Mouse (Mus musculus): ENCODE measurements around the gene Arhgef7. TPM values are rescaled to one million over a fixed set of nuclear protein-coding genes. Genes with fewer than 3 reads are reported as not detected.

The Arhgef7 gene
- polyA plus RNA-seq, 1 experiment, result 353 TPM

DNA sequence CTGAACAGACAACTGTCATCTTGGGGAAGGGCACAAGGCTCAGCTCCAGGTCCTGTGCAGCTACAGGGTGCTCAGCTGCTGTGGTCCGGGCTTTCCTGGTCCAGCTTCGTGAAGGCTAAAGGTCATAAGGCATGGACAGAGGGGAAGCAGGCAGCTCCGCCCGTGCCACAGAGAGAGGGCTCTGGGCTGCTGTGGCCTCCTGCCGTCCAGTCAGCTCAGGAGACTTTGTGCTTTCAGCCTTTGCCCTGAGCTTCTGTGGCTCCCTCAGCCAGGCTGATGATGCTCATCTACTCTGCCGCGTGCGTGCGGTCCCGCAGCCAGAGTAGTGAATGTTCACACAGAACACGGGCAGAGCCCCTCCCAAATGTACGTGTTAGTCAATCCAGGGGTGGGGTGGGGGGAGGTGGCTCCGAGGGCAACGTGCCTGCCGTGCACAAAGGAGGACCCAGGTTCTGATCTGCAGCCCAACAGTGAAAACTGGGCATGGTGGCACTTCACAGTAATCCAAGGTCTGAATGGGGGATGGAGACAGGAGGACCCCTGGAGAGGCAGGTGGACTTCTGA lies 8.2 kb downstream of the Arhgef7 start:
- TF ChIP-seq POLR2A (IDR thresholded peaks at IDR 0.05; ENCODE audit: insufficient read depth, low read depth, low read length) (no peak), CTCF (IDR thresholded peaks at IDR 0.05; ENCODE audit: insufficient read depth, low read depth, low read length) (no peak)
- Histone ChIP-seq H3K27ac (ENCODE audit: insufficient read depth, low read depth, low read length) (no peak overlapping the region), H3K4me3 (ENCODE audit: insufficient read depth, low read depth, low read length) (no peak overlapping the region), H3K4me1 (ENCODE audit: control insufficient read depth, insufficient read depth, low read length) (peaks cover 20% of the 10 kb centered on the region)
- 79% methylated on average over 15 of the region's 15 CpGs for WGBS

DNA sequence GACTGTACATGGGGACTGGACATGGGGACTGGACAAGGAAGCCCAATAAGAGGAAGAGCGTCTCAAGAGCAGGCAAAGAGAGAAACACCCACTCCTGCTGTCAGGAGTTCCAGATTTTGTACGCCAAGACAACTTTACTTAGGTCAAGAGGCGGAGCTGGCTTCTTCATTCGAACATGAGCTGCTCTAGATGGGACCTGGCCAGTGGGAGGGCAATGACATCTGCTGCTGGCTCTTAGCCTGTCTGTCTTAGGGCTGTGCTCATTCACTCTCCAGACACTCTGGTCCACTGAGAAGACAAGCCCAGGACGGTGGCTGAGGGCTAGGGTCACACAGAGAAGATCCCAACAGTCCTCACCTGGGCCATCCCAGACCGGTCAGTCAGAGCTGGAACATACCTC lies 9.6 kb downstream of the Arhgef7 start:
- H3K4me1 ChIP-seq (ENCODE audit: control insufficient read depth, insufficient read depth, low read length), result peaks cover 25% of the 10 kb centered on the region
- no peak overlapping the region for H3K4me3 ChIP-seq (ENCODE audit: insufficient read depth, low read depth, low read length)
- no peak for TF ChIP-seq CTCF (IDR thresholded peaks at IDR 0.05; ENCODE audit: insufficient read depth, low read depth, low read length)
- no peak for TF ChIP-seq POLR2A (IDR thresholded peaks at IDR 0.05; ENCODE audit: insufficient read depth, low read depth, low read length)
- H3K27ac ChIP-seq (ENCODE audit: insufficient read depth, low read depth, low read length), result no peak overlapping the region
- 67% methylated on average over 6 of the region's 6 CpGs for WGBS

DNA sequence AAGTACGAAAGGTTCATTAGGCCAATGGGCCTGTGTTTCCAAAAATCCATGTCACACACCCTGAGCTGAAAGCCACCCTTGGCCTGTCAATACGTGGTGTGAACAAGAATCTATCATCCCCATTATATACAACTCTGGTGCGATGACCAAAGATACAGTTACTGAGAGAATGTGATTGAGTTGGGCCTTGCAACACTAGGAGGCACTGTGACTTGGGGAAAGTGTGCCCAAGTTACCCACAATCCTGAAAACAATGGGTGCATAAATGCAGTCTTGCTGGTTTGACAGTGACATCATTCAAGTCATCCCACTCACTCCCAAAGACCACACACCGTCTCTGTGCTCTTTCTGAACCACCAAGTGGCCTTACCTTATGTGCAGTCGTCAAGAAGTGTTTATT lies 11.6 kb downstream of the Arhgef7 start:
- TF ChIP-seq CTCF (IDR thresholded peaks at IDR 0.05; ENCODE audit: insufficient read depth, low read depth, low read length) (no peak), POLR2A (IDR thresholded peaks at IDR 0.05; ENCODE audit: insufficient read depth, low read depth, low read length) (no peak)
- Histone ChIP-seq H3K4me1 (ENCODE audit: control insufficient read depth, insufficient read depth, low read length) (peaks cover 24% of the 10 kb centered on the region), H3K4me3 (ENCODE audit: insufficient read depth, low read depth, low read length) (no peak overlapping the region), H3K27ac (ENCODE audit: insufficient read depth, low read depth, low read length) (no peak overlapping the region)
- 88% methylated on average over 5 of the region's 5 CpGs for WGBS

DNA sequence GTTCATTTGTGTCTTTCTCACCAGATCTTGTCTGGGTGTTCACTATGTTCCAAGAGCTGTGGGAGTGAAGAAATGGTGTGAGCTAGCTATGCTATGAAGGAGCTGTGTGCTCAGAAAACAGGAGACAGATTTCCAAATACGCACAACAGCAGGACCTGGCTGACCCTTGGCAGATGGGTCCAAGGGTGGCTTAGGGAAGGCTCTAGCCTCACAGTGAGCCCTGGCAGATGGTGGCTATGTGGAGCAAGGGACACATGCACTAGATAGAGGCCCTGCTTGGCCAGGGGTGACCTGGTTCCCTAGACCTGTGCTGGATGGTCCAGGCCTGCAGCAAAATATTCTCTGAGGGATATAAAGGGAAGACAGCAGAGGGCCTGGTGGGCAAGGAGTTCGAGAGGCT lies 13.3 kb downstream of the Arhgef7 start:
- Histone ChIP-seq H3K27ac (ENCODE audit: insufficient read depth, low read depth, low read length) (no peak overlapping the region), H3K4me3 (ENCODE audit: insufficient read depth, low read depth, low read length) (no peak overlapping the region), H3K4me1 (ENCODE audit: control insufficient read depth, insufficient read depth, low read length) (peaks cover 9% of the 10 kb centered on the region)
- WGBS, result 96% methylated on average over 2 of the region's 2 CpGs
- no peak for TF ChIP-seq CTCF (IDR thresholded peaks at IDR 0.05; ENCODE audit: insufficient read depth, low read depth, low read length)
- TF ChIP-seq POLR2A (IDR thresholded peaks at IDR 0.05; ENCODE audit: insufficient read depth, low read depth, low read length), result no peak

DNA sequence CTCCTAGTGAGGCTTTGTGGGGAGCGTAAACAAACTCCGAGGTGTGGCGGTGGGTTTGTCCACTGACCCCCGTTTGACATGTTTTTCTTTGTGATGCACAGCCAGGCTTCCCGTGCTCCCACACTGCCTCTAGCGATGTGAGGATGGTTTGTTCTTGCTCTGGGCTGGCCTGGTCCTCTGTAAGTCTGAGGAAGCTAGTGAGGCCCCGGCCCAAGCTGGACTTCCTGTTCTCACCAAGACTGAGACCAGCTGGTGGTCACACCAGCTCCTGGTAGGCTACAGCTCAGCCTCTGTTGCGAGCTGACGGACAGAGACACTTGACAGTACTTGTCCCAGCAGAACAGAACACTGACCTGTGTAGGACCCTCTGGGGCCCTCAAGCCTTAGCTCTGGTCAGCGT lies 16.1 kb downstream of the Arhgef7 start:
- no peak overlapping the region for H3K4me3 ChIP-seq (ENCODE audit: insufficient read depth, low read depth, low read length)
- peaks cover 10% of the 10 kb centered on the region for H3K4me1 ChIP-seq (ENCODE audit: control insufficient read depth, insufficient read depth, low read length)
- 74% methylated on average over 10 of the region's 10 CpGs for whole genome bisulfite sequencing
- TF ChIP-seq CTCF (IDR thresholded peaks at IDR 0.05; ENCODE audit: insufficient read depth, low read depth, low read length) (no peak), POLR2A (IDR thresholded peaks at IDR 0.05; ENCODE audit: insufficient read depth, low read depth, low read length) (no peak)
- H3K27ac ChIP-seq (ENCODE audit: insufficient read depth, low read depth, low read length), result no peak overlapping the region

DNA sequence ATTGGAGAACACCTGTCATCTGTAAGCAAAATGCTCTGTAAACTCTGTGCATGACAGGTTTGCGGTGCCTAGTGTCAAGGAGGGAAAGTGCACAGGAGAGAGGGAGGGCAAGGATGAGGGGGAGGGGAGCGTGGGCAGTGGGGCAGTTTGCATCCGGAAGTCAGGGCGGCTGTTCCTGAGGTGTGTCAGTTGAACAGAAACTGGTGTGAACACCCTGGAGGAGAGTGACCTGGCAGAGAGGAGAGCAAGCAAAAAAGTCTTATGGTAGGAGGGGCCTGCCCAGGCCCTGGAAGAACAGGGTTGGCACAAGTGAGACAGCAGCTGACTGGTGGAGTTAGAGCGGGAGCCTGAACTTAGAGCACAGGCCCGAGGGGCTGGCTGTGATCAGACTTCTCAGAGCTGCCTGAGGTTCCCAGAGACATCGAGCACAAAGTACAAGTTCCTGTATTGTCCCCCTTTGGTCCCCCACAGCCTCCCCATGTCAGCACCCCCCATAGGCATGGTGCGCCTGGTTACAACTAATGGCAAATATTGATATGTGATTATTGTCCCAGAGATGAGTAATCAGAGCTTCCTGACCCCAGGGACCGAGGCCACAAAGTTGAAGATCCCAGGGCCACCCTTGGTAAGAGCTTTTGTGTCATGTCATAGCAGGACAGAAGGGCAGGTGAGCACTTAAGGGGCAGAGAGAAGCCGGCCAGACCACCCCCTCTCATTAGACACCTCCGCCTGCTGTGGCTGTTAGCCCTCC lies 19.5 kb downstream of the Arhgef7 start:
- TF ChIP-seq CTCF (IDR thresholded peaks at IDR 0.05; ENCODE audit: insufficient read depth, low read depth, low read length) (no peak), POLR2A (IDR thresholded peaks at IDR 0.05; ENCODE audit: insufficient read depth, low read depth, low read length) (no peak)
- WGBS, result 84% methylated on average over 11 of the region's 11 CpGs
- Histone ChIP-seq H3K4me3 (ENCODE audit: insufficient read depth, low read depth, low read length) (no peak overlapping the region), H3K4me1 (ENCODE audit: control insufficient read depth, insufficient read depth, low read length) (peaks cover 6% of the 10 kb centered on the region), H3K27ac (ENCODE audit: insufficient read depth, low read depth, low read length) (no peak overlapping the region)

DNA sequence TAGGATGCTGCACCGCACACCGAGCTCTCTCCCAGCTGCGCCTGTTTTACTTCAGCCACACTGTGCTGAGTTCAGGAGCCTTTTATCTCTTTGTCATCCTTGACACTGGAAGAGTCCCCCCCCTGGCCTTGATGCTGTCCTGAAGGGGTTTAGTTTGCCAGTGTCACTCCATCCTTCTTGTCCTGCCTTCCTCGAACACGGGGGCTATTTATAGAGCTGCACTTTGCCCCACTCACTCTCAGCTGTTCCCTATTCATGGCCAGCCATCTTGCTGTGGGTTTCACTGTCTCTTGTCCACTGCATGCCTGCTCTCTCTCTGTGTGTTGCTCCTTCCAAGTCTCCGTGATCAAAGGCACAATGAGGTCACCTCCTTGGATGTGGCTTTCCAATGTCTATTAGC lies 22.0 kb downstream of the Arhgef7 start:
- WGBS, result 49% methylated on average over 6 of the region's 6 CpGs
- H3K4me1 ChIP-seq (ENCODE audit: control insufficient read depth, insufficient read depth, low read length), result peaks cover 6% of the 10 kb centered on the region
- H3K27ac ChIP-seq (ENCODE audit: insufficient read depth, low read depth, low read length), result no peak overlapping the region
- TF ChIP-seq POLR2A (IDR thresholded peaks at IDR 0.05; ENCODE audit: insufficient read depth, low read depth, low read length) (no peak), CTCF (IDR thresholded peaks at IDR 0.05; ENCODE audit: insufficient read depth, low read depth, low read length) (no peak)
- no peak overlapping the region for H3K4me3 ChIP-seq (ENCODE audit: insufficient read depth, low read depth, low read length)

DNA sequence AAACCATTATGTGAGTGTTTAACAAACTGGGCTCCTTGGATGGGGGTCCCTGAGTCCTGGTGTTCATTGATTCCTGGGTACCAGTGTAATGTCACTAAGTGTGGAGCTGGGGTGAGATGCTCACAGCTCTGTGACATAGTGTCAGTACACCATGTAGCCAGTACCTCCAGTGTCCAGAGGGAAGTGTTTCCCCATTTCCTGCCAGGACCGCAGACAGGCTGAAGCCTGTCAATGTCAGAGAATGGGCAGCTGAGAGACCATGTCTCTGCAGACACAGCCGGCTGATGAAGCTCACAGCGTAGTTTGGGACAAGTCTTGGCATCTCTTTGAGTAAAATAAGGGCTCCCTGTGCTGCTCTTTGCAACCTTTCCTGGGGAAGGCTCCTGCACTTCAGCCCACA lies 24.8 kb downstream of the Arhgef7 start:
- 80% methylated on average over 3 of the region's 3 CpGs for WGBS
- H3K4me1 ChIP-seq (ENCODE audit: control insufficient read depth, insufficient read depth, low read length), result peaks cover 3% of the 10 kb centered on the region; the same call in 1 of the 2 replicates
- TF ChIP-seq POLR2A (IDR thresholded peaks at IDR 0.05; ENCODE audit: insufficient read depth, low read depth, low read length), result no peak
- no peak for TF ChIP-seq CTCF (IDR thresholded peaks at IDR 0.05; ENCODE audit: insufficient read depth, low read depth, low read length)
- H3K27ac ChIP-seq (ENCODE audit: insufficient read depth, low read depth, low read length), result no peak overlapping the region
- no peak overlapping the region for H3K4me3 ChIP-seq (ENCODE audit: insufficient read depth, low read depth, low read length)

DNA sequence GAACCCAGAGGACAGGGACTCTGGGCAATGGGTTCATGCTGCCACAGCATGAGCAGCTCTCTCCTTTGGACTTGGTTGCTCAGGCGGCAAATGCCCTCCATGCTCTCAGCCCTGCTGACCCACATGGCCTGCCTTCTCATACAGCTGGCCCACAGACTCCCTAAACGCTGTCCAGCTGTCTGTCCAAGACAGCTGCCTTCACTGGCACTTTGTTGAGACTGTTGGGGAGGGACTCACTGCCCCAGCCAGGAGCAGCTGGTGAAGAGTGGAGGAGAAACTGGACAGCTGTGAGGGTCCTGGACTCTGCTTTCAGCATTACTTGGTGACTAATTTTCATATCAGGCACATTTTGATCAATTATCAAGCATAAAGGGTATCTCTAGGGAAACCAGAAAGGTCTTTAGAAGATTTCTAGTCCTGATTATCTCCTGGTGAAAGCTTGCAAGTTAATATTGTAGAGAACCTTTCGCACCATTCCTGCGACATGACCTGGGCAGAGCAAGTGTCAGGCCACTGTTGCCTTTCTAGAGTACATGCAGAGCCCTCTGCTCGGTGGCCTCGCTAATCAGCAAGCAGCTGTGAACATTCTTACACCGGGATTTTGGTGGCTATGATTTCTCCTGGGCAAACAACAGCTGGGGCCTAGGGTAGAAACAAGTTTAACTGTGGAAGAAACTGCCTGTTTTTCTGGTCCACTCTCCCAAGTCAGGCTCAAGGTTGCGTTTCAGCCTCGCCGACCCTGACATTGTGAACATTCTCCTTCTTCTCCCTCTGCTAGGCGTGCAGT lies 25.8 kb downstream of the Arhgef7 start:
- 76% methylated on average over 11 of the region's 11 CpGs for WGBS
- TF ChIP-seq POLR2A (IDR thresholded peaks at IDR 0.05; ENCODE audit: insufficient read depth, low read depth, low read length) (no peak), CTCF (IDR thresholded peaks at IDR 0.05; ENCODE audit: insufficient read depth, low read depth, low read length) (no peak)
- H3K27ac ChIP-seq (ENCODE audit: insufficient read depth, low read depth, low read length), result no peak overlapping the region
- H3K4me3 ChIP-seq (ENCODE audit: insufficient read depth, low read depth, low read length), result no peak overlapping the region
- H3K4me1 ChIP-seq (ENCODE audit: control insufficient read depth, insufficient read depth, low read length), result peaks cover 8% of the 10 kb centered on the region

Data from olfactory bulb, adult 2 months (tissue).